Mouse (Mus musculus) hindbrain, embryonic 12.5 days (tissue): ENCODE measurements at regions not wholly inside any gene's neighbourhood (a gene's known extent, or its start where the extent isn't known, plus 50 kb on each side); places are given as distances from the start of the nearest gene placed in this dataset.
"Not testable (repeated sequence)": the region's sequence is repeated elsewhere in the genome, so short reads cannot be mapped to it uniquely, and the experiment has no call there.

Experiments used
- ATAC-seq: fragments of 200-750 bp; cut with Nextera tagmentation; 2 replicates; pipeline ENCODE4 v1.8.0; 2017; ENCODE audit warnings: moderate TSS enrichment; ENCODE audit not compliant: low FRiP score
- H3K27ac ChIP-seq: fragments of 300-500 bp; sonication (generic); 2 replicates; pipeline ENCODE4 v1.5.1; 2016; ENCODE audit warnings: mild to moderate bottlenecking
- H3K27me3 ChIP-seq: fragments of 300-500 bp; sonication (generic); 2 replicates; pipeline ENCODE4 v1.6.1; 2016; ENCODE audit warnings: mild to moderate bottlenecking
- H3K36me3 ChIP-seq: fragments of 300-500 bp; sonication (generic); 2 replicates; pipeline ENCODE4 v1.6.1; 2016; ENCODE audit warnings: mild to moderate bottlenecking
- H3K4me1 ChIP-seq: fragments of 300-500 bp; sonication (generic); 2 replicates; pipeline ENCODE4 v1.6.1; 2016
- H3K4me2 ChIP-seq: fragments of 300-500 bp; sonication (generic); replicated peaks from 2 replicates; pipeline ENCODE4 v1.6.1; 2016; ENCODE audit warnings: mild to moderate bottlenecking
- H3K4me3 ChIP-seq: fragments of 300-500 bp; sonication (generic); 2 replicates; pipeline ENCODE4 v1.5.1; 2016; ENCODE audit warnings: mild to moderate bottlenecking
- H3K9ac ChIP-seq: fragments of 300-500 bp; sonication (generic); 2 replicates; pipeline ENCODE4 v1.6.1; 2016; ENCODE audit warnings: mild to moderate bottlenecking, moderate library complexity
- H3K9me3 ChIP-seq: fragments of 300-500 bp; sonication (generic); replicated peaks from 2 replicates; pipeline ENCODE4 v1.6.1; 2016; ENCODE audit warnings: mild to moderate bottlenecking
- WGBS: fragments of 180-500 bp; shearing (Covaris S2); methylation state at CpG from one replicate; pipeline ENCODE4 v1.1.7; 2016; 5-methylcytosine and 5-hydroxymethylcytosine counted together

GRCm38 (mm10) chr8:115974706-115975105 lies 267.1 kb upstream of the Maf start:
- H3K4me3 ChIP-seq = no peak overlapping the region
- H3K9me3 ChIP-seq = no peaks in the 10 kb centered on the region
- no peak overlapping the region for H3K9ac ChIP-seq
- H3K27ac ChIP-seq = no peak overlapping the region
- H3K4me1 ChIP-seq = no peaks in the 10 kb centered on the region
- no peak for ATAC-seq
- no peaks in the 10 kb centered on the region for H3K36me3 ChIP-seq
- H3K4me2 ChIP-seq = no peak overlapping the region
- WGBS = 59% methylated on average over 2 of the region's 2 CpGs
- no peaks in the 10 kb centered on the region for H3K27me3 ChIP-seq

GRCm38 (mm10) chr8:115971351-115971750 lies 263.8 kb upstream of the Maf start:
- H3K9me3 ChIP-seq, H3K27ac ChIP-seq, H3K4me2 ChIP-seq, H3K4me1 ChIP-seq, ATAC-seq, H3K27me3 ChIP-seq, H3K36me3 ChIP-seq, H3K9ac ChIP-seq, H3K4me3 ChIP-seq: not testable (repeated sequence)
- WGBS = 89% methylated on average over 2 of the region's 2 CpGs

- ATAC-seq = no peak
- H3K4me2 ChIP-seq = no peak overlapping the region
- H3K36me3 ChIP-seq = no peaks in the 10 kb centered on the region
- H3K27ac ChIP-seq = no peak overlapping the region
- no peaks in the 10 kb centered on the region for H3K9me3 ChIP-seq
- H3K9ac ChIP-seq = no peak overlapping the region
- WGBS = 85% methylated on average over 5 of the region's 5 CpGs
- no peak overlapping the region for H3K4me3 ChIP-seq
- no peaks in the 10 kb centered on the region for H3K27me3 ChIP-seq
- H3K4me1 ChIP-seq = no peaks in the 10 kb centered on the region
Observed at GRCm38 (mm10) chr8:115968121-115968520, 260.5 kb upstream of the Maf start.

- ATAC-seq = no peak
- H3K4me1 ChIP-seq = no peaks in the 10 kb centered on the region
- H3K27ac ChIP-seq = no peak overlapping the region
- H3K4me3 ChIP-seq = no peak overlapping the region
- no peaks in the 10 kb centered on the region for H3K9me3 ChIP-seq
- no peaks in the 10 kb centered on the region for H3K27me3 ChIP-seq
- H3K36me3 ChIP-seq = no peaks in the 10 kb centered on the region
- no peak overlapping the region for H3K9ac ChIP-seq
- WGBS = 89% methylated on average over 7 of the region's 7 CpGs
- H3K4me2 ChIP-seq = no peak overlapping the region
Observed at GRCm38 (mm10) chr8:115965981-115966380, 258.4 kb upstream of the Maf start.

- no peak for ATAC-seq
- no peaks in the 10 kb centered on the region for H3K36me3 ChIP-seq
- H3K4me3 ChIP-seq = no peak overlapping the region
- H3K9ac ChIP-seq = no peak overlapping the region
- H3K4me2 ChIP-seq = no peak overlapping the region
- no peaks in the 10 kb centered on the region for H3K27me3 ChIP-seq
- H3K4me1 ChIP-seq = no peaks in the 10 kb centered on the region
- WGBS = 87% methylated on average over 5 of the region's 5 CpGs
- no peak overlapping the region for H3K27ac ChIP-seq
- no peaks in the 10 kb centered on the region for H3K9me3 ChIP-seq
Observed at GRCm38 (mm10) chr8:115955371-115955770, 247.8 kb upstream of the Maf start.

GRCm38 (mm10) chr8:115953783-115954470 lies 246.3 kb upstream of the Maf start:
- Histone ChIP-seq H3K4me3 (no peak overlapping the region), H3K27ac (no peak overlapping the region), H3K4me1 (no peaks in the 10 kb centered on the region), H3K9ac (no peak overlapping the region), H3K36me3 (no peaks in the 10 kb centered on the region), H3K4me2 (no peak overlapping the region), H3K9me3 (no peaks in the 10 kb centered on the region), H3K27me3 (no peaks in the 10 kb centered on the region)
- ATAC-seq = no peak
- 89% methylated on average over 7 of the region's 7 CpGs for WGBS

GRCm38 (mm10) chr8:115952496-115952895 lies 244.9 kb upstream of the Maf start:
- Histone ChIP-seq H3K36me3 (no peaks in the 10 kb centered on the region), H3K9me3 (no peaks in the 10 kb centered on the region), H3K4me3 (no peak overlapping the region), H3K27me3 (no peaks in the 10 kb centered on the region), H3K9ac (no peak overlapping the region), H3K4me1 (no peaks in the 10 kb centered on the region), H3K27ac (no peak overlapping the region), H3K4me2 (no peak overlapping the region)
- 100% methylated on average over 1 of the region's 1 CpGs for WGBS
- no peak for ATAC-seq

GRCm38 (mm10) chr8:115948916-115949315 lies 241.3 kb upstream of the Maf start:
- no peak overlapping the region for H3K27ac ChIP-seq
- no peaks in the 10 kb centered on the region for H3K36me3 ChIP-seq
- no peak overlapping the region for H3K4me3 ChIP-seq
- no peaks in the 10 kb centered on the region for H3K9me3 ChIP-seq
- no peak overlapping the region for H3K9ac ChIP-seq
- H3K27me3 ChIP-seq = no peaks in the 10 kb centered on the region
- ATAC-seq = no peak
- H3K4me1 ChIP-seq = no peaks in the 10 kb centered on the region
- H3K4me2 ChIP-seq = no peak overlapping the region
- whole genome bisulfite sequencing = 87% methylated on average over 2 of the region's 2 CpGs

- 86% methylated on average over 2 of the region's 2 CpGs for WGBS
- Histone ChIP-seq H3K9me3 (no peaks in the 10 kb centered on the region), H3K4me3 (no peak overlapping the region), H3K4me2 (no peak overlapping the region), H3K4me1 (peaks cover 4% of the 10 kb centered on the region; the same call in 1 of the 2 replicates), H3K9ac (no peak overlapping the region), H3K27me3 (no peaks in the 10 kb centered on the region), H3K27ac (no peak overlapping the region), H3K36me3 (no peaks in the 10 kb centered on the region)
- ATAC-seq = no peak
Observed at GRCm38 (mm10) chr8:115948036-115948435, 240.4 kb upstream of the Maf start.

GRCm38 (mm10) chr8:115942731-115943509 lies 235.3 kb upstream of the Maf start:
- no peak for ATAC-seq
- no peaks in the 10 kb centered on the region for H3K36me3 ChIP-seq
- H3K9ac ChIP-seq = no peak overlapping the region
- peak overlapping the region; percentile 30; the same call in 1 of the 2 replicates for H3K27ac ChIP-seq
- H3K9me3 ChIP-seq = no peaks in the 10 kb centered on the region
- H3K4me2 ChIP-seq = peak overlapping the region; percentile 15
- H3K27me3 ChIP-seq = no peaks in the 10 kb centered on the region
- 58% methylated on average over 16 of the region's 16 CpGs for WGBS
- H3K4me3 ChIP-seq = no peak overlapping the region
- H3K4me1 ChIP-seq = peaks cover 5% of the 10 kb centered on the region; the same call in 1 of the 2 replicates

- Histone ChIP-seq H3K27me3 (no peaks in the 10 kb centered on the region), H3K27ac (no peak overlapping the region), H3K36me3 (no peaks in the 10 kb centered on the region), H3K9me3 (no peaks in the 10 kb centered on the region), H3K4me1 (0 out of 2 replicates have a peak, but pooled peaks cover 2% of the 10 kb centered on the region), H3K9ac (no peak overlapping the region), H3K4me2 (no peak overlapping the region), H3K4me3 (no peak overlapping the region)
- no peak for ATAC-seq
- WGBS = 76% methylated on average over 8 of the region's 8 CpGs
Observed at GRCm38 (mm10) chr8:115929472-115930210, 222.0 kb upstream of the Maf start.

GRCm38 (mm10) chr8:115921889-115922288 lies 214.3 kb upstream of the Maf start:
- no peak overlapping the region for H3K27ac ChIP-seq

More at GRCm38 (mm10) chr8:115921889-115922288, 214.3 kb upstream of the Maf start:
- Histone ChIP-seq H3K9ac (no peak overlapping the region), H3K27me3 (no peaks in the 10 kb centered on the region), H3K36me3 (no peaks in the 10 kb centered on the region), H3K4me3 (no peak overlapping the region), H3K9me3 (no peaks in the 10 kb centered on the region), H3K4me1 (no peaks in the 10 kb centered on the region), H3K4me2 (no peak overlapping the region)
- ATAC-seq = no peak
- WGBS = 79% methylated on average over 6 of the region's 6 CpGs
